Comparison of ENCODE assay signal across 8 mouse cellular contexts in genomic region chr9:100446059-100446686, GRCm38 (mm10). TPM values are rescaled to one million over a fixed set of nuclear protein-coding genes. Genes with fewer than 3 reads are reported as not detected.
DNase-seq lines count a peak whose midpoint lies in the region; ATAC-seq and TF ChIP-seq lines count a peak whose summit lies in the region.

No protein-coding gene starts in this region.

- H3K9ac ChIP-seq in CH12.LX (ENCODE audit: insufficient read depth, low read depth) = peak overlapping the region; percentile 41
- H3K9ac ChIP-seq in embryonic facial prominence, embryonic 15.5 days = no peak overlapping the region
- H3K9ac ChIP-seq in kidney, embryonic 16.5 days (replicated peaks; ENCODE audit: low read length) = peak overlapping the region; percentile 71
- peak overlapping the region; percentile 61 for H3K9ac ChIP-seq in liver, embryonic 11.5 days (ENCODE audit: low read depth, low read length)
- H3K9ac ChIP-seq in stomach, embryonic 15.5 days = no peak overlapping the region

- ATAC-seq in embryonic facial prominence, embryonic 15.5 days (ENCODE audit: insufficient number of reproducible peaks, low FRiP score, low TSS enrichment, low read depth) = peak; percentile 73; the same call in 1 of the 2 replicates
- peak; percentile 88 for ATAC-seq in kidney, embryonic 16.5 days (ENCODE audit: low FRiP score, low TSS enrichment)
- ATAC-seq in liver, embryonic 11.5 days (replicated peaks; ENCODE audit: low FRiP score) = peak; percentile 84
- ATAC-seq in stomach, embryonic 15.5 days (ENCODE audit: insufficient read depth, low FRiP score, low read depth) = peak; percentile 79

- H3K36me3 ChIP-seq in CH12.LX (replicated peaks in 1 of 2; ENCODE audit: control insufficient read depth in 1 of 2, insufficient read depth in 1 of 2, low read length in 1 of 2) (no peaks in the 10 kb centered on the region), myocyte (ENCODE audit: control insufficient read depth, insufficient read depth) (no peaks in the 10 kb centered on the region)
- no peaks in the 10 kb centered on the region for H3K36me3 ChIP-seq in embryonic facial prominence, embryonic 15.5 days
- H3K36me3 ChIP-seq in heart, embryonic 10.5 days = no peaks in the 10 kb centered on the region
- H3K36me3 ChIP-seq in kidney, embryonic 16.5 days (ENCODE audit: insufficient read depth, low read length) = no peaks in the 10 kb centered on the region
- H3K36me3 ChIP-seq in liver, embryonic 11.5 days (ENCODE audit: control insufficient read depth, insufficient read depth, low read length) = no peaks in the 10 kb centered on the region
- no peaks in the 10 kb centered on the region for H3K36me3 ChIP-seq in stomach, embryonic 15.5 days

- TF ChIP-seq EP300 in CH12.LX (IDR thresholded peaks at IDR 0.05; ENCODE audit: low read length) = no peak

- no peak overlapping the region for H3ac ChIP-seq in myocyte (ENCODE audit: control insufficient read depth, insufficient read length)

- peak; percentile 71 to 89 for TF ChIP-seq CTCF in CH12.LX (conservative IDR thresholded peaks at IDR 0.05 in 1 of 2, IDR thresholded peaks at IDR 0.05 in 1 of 2; ENCODE audit: low read depth in 2 of 2, low read length in 2 of 2)
- peak; percentile 74 for TF ChIP-seq CTCF in bone marrow macrophage, adult 2 months (IDR thresholded peaks at IDR 0.05; ENCODE audit: low read depth, low read length)

- peaks cover 13% of the 10 kb centered on the region for H3K27me3 ChIP-seq in CH12.LX (replicated peaks)
- H3K27me3 ChIP-seq in embryonic facial prominence, embryonic 15.5 days = peaks cover 4% of the 10 kb centered on the region; the same call in 1 of the 2 replicates
- H3K27me3 ChIP-seq in heart, embryonic 10.5 days (ENCODE audit: insufficient read depth, poor library complexity, severe bottlenecking) = peaks cover 20% of the 10 kb centered on the region
- H3K27me3 ChIP-seq in kidney, embryonic 16.5 days (ENCODE audit: insufficient read depth, low read length) = 0 out of 2 replicates have a peak, but pooled peaks cover 4% of the 10 kb centered on the region
- no peaks in the 10 kb centered on the region for H3K27me3 ChIP-seq in liver, embryonic 11.5 days (replicated peaks; ENCODE audit: control insufficient read depth, insufficient read depth, low read length)
- no peaks in the 10 kb centered on the region for H3K27me3 ChIP-seq in myocyte (ENCODE audit: control insufficient read depth, insufficient read depth, insufficient read length)
- H3K27me3 ChIP-seq in stomach, embryonic 15.5 days (replicated peaks) = no peaks in the 10 kb centered on the region

- TF ChIP-seq POLR2A in CH12.LX (IDR thresholded peaks at IDR 0.05; ENCODE audit: low read depth, low read length) (no peak), myocyte (IDR thresholded peaks at IDR 0.05; ENCODE audit: insufficient read length, low read depth) (no peak)
- TF ChIP-seq POLR2A in bone marrow macrophage, adult 2 months (IDR thresholded peaks at IDR 0.05; ENCODE audit: borderline replicate concordance, low read depth, low read length) = no peak

- peaks cover 0 to 4% of the 10 kb centered on the region in 2 experiments; a peak in 1 of 4 replicates for H3K4me1 ChIP-seq in CH12.LX (ENCODE audit: control insufficient read depth in 1 of 2, insufficient read depth in 2 of 2)
- H3K4me1 ChIP-seq in bone marrow macrophage, adult 2 months (ENCODE audit: control insufficient read depth, insufficient read depth, low read length) = peaks cover under 1% of the 10 kb centered on the region
- H3K4me1 ChIP-seq in embryonic facial prominence, embryonic 15.5 days = peaks cover 8% of the 10 kb centered on the region
- no peaks in the 10 kb centered on the region for H3K4me1 ChIP-seq in heart, embryonic 10.5 days
- H3K4me1 ChIP-seq in kidney, embryonic 16.5 days (ENCODE audit: insufficient read depth, low read length) = no peaks in the 10 kb centered on the region
- H3K4me1 ChIP-seq in liver, embryonic 11.5 days (replicated peaks; ENCODE audit: control insufficient read depth, insufficient read depth, low read length) = no peaks in the 10 kb centered on the region
- no peaks in the 10 kb centered on the region for H3K4me1 ChIP-seq in stomach, embryonic 15.5 days

- dilution Hi-C loops in CH12.LX (cut with MboI; ENCODE audit: extremely low pct_ligation_motif_present, extremely low pct_unique_long_range_greater_than_20kb, low sequenced_read_pairs) = no loop called here

- in situ Hi-C loops in CH12.LX (cut with MboI; ENCODE audit: low pct_ligation_motif_present, low pct_unique_long_range_greater_than_20kb, low sequenced_read_pairs) = no loop called here

- H3K9me3 ChIP-seq in CH12.LX (replicated peaks; ENCODE audit: low read length) = no peaks in the 10 kb centered on the region
- H3K9me3 ChIP-seq in embryonic facial prominence, embryonic 15.5 days (replicated peaks) = no peaks in the 10 kb centered on the region
- no peaks in the 10 kb centered on the region for H3K9me3 ChIP-seq in heart, embryonic 10.5 days
- no peaks in the 10 kb centered on the region for H3K9me3 ChIP-seq in kidney, embryonic 16.5 days (ENCODE audit: low read length)
- no peaks in the 10 kb centered on the region for H3K9me3 ChIP-seq in liver, embryonic 11.5 days (ENCODE audit: control insufficient read depth, low read length)
- H3K9me3 ChIP-seq in stomach, embryonic 15.5 days = no peaks in the 10 kb centered on the region

- H3K4me2 ChIP-seq in CH12.LX (ENCODE audit: insufficient read depth, low read depth, poor library complexity, severe bottlenecking) (peak overlapping the region; percentile 65; the same call in 1 of the 2 replicates), myocyte (ENCODE audit: low read depth) (peak overlapping the region; percentile 82)
- H3K4me2 ChIP-seq in embryonic facial prominence, embryonic 15.5 days (replicated peaks) = peak overlapping the region; percentile 73
- H3K4me2 ChIP-seq in kidney, embryonic 16.5 days (replicated peaks; ENCODE audit: low read depth, low read length) = peak overlapping the region; percentile 82
- peak overlapping the region; percentile 89 for H3K4me2 ChIP-seq in liver, embryonic 11.5 days
- peak overlapping the region; percentile 77 for H3K4me2 ChIP-seq in stomach, embryonic 15.5 days

- peak overlapping the region; percentile 64 to 72 (median 67) for H3K4me3 ChIP-seq in CH12.LX (replicated peaks in 1 of 3; ENCODE audit: low read depth in 2 of 3, low read length in 2 of 3, poor library complexity in 1 of 3)
- peak overlapping the region; percentile 67 for H3K4me3 ChIP-seq in bone marrow macrophage, adult 2 months (ENCODE audit: insufficient read depth, low read length)
- H3K4me3 ChIP-seq in embryonic facial prominence, embryonic 15.5 days (replicated peaks) = peak overlapping the region; percentile 45
- peak overlapping the region; percentile 67 for H3K4me3 ChIP-seq in heart, embryonic 10.5 days
- peak overlapping the region; percentile 58 for H3K4me3 ChIP-seq in kidney, embryonic 16.5 days (ENCODE audit: low read length)
- H3K4me3 ChIP-seq in liver, embryonic 11.5 days (ENCODE audit: low read depth, low read length) = peak overlapping the region; percentile 55
- peak overlapping the region; percentile 10 for H3K4me3 ChIP-seq in myocyte
- peak overlapping the region; percentile 43 for H3K4me3 ChIP-seq in stomach, embryonic 15.5 days (replicated peaks)

- under 1% methylated on average over 32 of the region's 32 CpGs for WGBS in embryonic facial prominence, embryonic 15.5 days
- WGBS in heart, embryonic 10.5 days = under 1% methylated on average over 32 of the region's 32 CpGs
- WGBS in kidney, embryonic 16.5 days = under 1% methylated on average over 32 of the region's 32 CpGs
- WGBS in liver, embryonic 11.5 days = under 1% methylated on average over 32 of the region's 32 CpGs
- under 1% methylated on average over 32 of the region's 32 CpGs for WGBS in stomach, embryonic 15.5 days

- no peak overlapping the region for H3K27ac ChIP-seq in CH12.LX (ENCODE audit: insufficient read depth, low read depth)
- no peak overlapping the region for H3K27ac ChIP-seq in bone marrow macrophage, adult 2 months (ENCODE audit: insufficient read depth, low read depth, low read length)
- H3K27ac ChIP-seq in embryonic facial prominence, embryonic 15.5 days (replicated peaks) = peak overlapping the region; percentile 9
- H3K27ac ChIP-seq in heart, embryonic 10.5 days = peak overlapping the region; percentile 48
- H3K27ac ChIP-seq in kidney, embryonic 16.5 days (ENCODE audit: low read length) = peak overlapping the region; percentile 62; the same call in 1 of the 2 replicates
- H3K27ac ChIP-seq in liver, embryonic 11.5 days (ENCODE audit: low read depth, low read length) = no peak overlapping the region
- no peak overlapping the region for H3K27ac ChIP-seq in stomach, embryonic 15.5 days

- peak; percentile 63 for TF ChIP-seq RAD21 in CH12.LX (IDR thresholded peaks at IDR 0.05; ENCODE audit: low read depth, low read length)

- H3K79me2 ChIP-seq in CH12.LX (replicated peaks; ENCODE audit: control insufficient read depth, extremely low read depth, insufficient read depth, poor library complexity, severe bottlenecking) = no peaks in the 10 kb centered on the region
- H3K79me2 ChIP-seq in myocyte (ENCODE audit: control insufficient read depth, insufficient read depth) = no peaks in the 10 kb centered on the region

- DNase-seq in CH12.LX (ENCODE audit: extremely low read depth) = peak; percentile 76
- DNase-seq in heart, embryonic 10.5 days (ENCODE audit: low spot score) = peak; percentile 85
- DNase-seq in liver, embryonic 11.5 days (ENCODE audit: low spot score) = peak; percentile 75

TF ChIP-seq in CH12.LX, 34 proteins besides CTCF, POLR2A, EP300 and RAD21 (continues in another document):
- no peak for TF ChIP-seq SIN3A (IDR thresholded peaks at IDR 0.05; ENCODE audit: low read length)
- TF ChIP-seq ZMIZ1 (IDR thresholded peaks at IDR 0.05; ENCODE audit: low read depth, low read length) = no peak
- TF ChIP-seq NRF1 (IDR thresholded peaks at IDR 0.05; ENCODE audit: low read depth, low read length) = no peak

TF ChIP-seq in myocyte, 11 proteins besides CTCF, POLR2A, EP300 and RAD21:
- no peak for TF ChIP-seq CEBPB (IDR thresholded peaks at IDR 0.05; ENCODE audit: insufficient read depth, poor library complexity, severe bottlenecking)
- no peak for TF ChIP-seq REST (IDR thresholded peaks at IDR 0.05; ENCODE audit: insufficient read depth, insufficient read length)

RNA-seq across cellular contexts. Expression of gene Il20rb, which starts 40.4 kb away (rescaled TPM):
- total RNA-seq in CH12.LX (2012; rRNA removed) (0.42 and 1.0 TPM in 2 replicates), CH12.LX (2014; rRNA removed) (1.2 and 1.3 TPM in 2 replicates)
- polyA plus RNA-seq in CH12.LX (2012; ENCODE audit: insufficient read length, low read depth) (2.8 and 3.1 TPM in 2 replicates), myocyte (2012; fragmentation: generic; extraction: Trizol) (0.40 TPM)
- polyA plus RNA-seq in bone marrow macrophage, adult 2 months (2012; ENCODE audit: insufficient read depth, insufficient read length, missing spikeins) = 1.1 and 2.1 TPM in 2 replicates
- 7.8 and 8.5 TPM in 2 replicates for polyA plus RNA-seq in embryonic facial prominence, embryonic 15.5 days (2015; fragmentation: Nextera tagmentation; extraction: Ambion mirVana)
- polyA plus RNA-seq in heart, embryonic 10.5 days (2016; fragmentation: Nextera tagmentation; extraction: Ambion mirVana) = 1.2 and 1.4 TPM in 2 replicates
- 0.75 and 1.1 TPM in 2 replicates for polyA plus RNA-seq in kidney, embryonic 16.5 days (2015; fragmentation: Nextera tagmentation; extraction: Ambion mirVana)
- 0.59 and 0.78 TPM in 2 replicates for polyA plus RNA-seq in liver, embryonic 11.5 days (2014; fragmentation: Nextera tagmentation; extraction: Ambion mirVana)
- 1.4 TPM in 2 replicates for polyA plus RNA-seq in stomach, embryonic 15.5 days (2015; fragmentation: Nextera tagmentation; extraction: Ambion mirVana)

Comparison
In these comparisons a context has a peak if more than half of its experiments do, and no peak if none do; other contexts are left out.
1. H3K27ac ChIP-seq: peak in embryonic facial prominence, embryonic 15.5 days (single experiment), heart, embryonic 10.5 days (single experiment) and kidney, embryonic 16.5 days (single experiment); none in CH12.LX (single experiment), bone marrow macrophage, adult 2 months (single experiment), liver, embryonic 11.5 days (single experiment) and stomach, embryonic 15.5 days (single experiment).
2. H3K4me3 ChIP-seq: peak in every context shown above with its lines; median percentile 67 in CH12.LX; 67 in bone marrow macrophage, adult 2 months; 67 in heart, embryonic 10.5 days; 58 in kidney, embryonic 16.5 days; 55 in liver, embryonic 11.5 days; 45 in embryonic facial prominence, embryonic 15.5 days; 43 in stomach, embryonic 15.5 days; 10 in myocyte.
3. H3K9ac ChIP-seq: peak in CH12.LX (single experiment), kidney, embryonic 16.5 days (single experiment) and liver, embryonic 11.5 days (single experiment); none in embryonic facial prominence, embryonic 15.5 days (single experiment) and stomach, embryonic 15.5 days (single experiment).
4. Peak in every context shown above with its lines, with median percentiles within 50 percentile points of each other: DNase-seq, H3K4me2 ChIP-seq and ATAC-seq.